In the genomic region with DNA sequence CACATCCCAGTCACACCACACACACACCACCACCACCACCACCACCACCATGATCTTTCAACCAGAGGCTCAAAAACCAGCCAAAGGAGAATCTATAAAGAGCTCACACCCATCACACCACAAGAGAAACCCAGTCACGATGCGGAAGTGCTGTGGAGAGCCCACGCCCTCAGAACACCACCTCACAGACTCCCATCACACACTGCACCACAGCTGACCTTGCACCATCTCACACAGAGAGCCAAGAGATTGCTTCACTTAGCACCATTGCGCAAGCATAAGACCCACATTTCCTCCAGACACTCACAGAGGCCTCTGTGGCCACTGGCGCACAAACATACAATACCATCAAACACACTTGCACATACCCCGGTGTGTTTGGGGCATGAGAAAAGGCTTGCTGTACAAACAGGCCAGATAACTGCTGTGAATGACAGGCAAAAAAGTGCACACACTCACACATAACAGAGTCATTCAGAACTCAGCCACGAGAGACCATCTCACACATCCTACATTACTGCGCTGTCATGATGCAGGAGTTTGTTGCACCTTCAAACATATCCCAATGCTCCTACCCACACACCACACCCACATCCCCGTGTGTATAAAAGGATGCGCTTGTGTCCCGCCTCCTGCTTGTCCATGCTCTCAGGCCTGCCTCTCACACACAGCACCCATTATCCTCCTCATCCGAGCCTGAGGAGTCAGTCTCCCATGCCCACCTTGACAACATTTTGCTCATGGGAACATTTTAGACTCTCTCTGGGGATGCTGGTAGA, we compare ENCODE assay signal across 9 mouse cellular contexts. TPM values are rescaled to one million over a fixed set of nuclear protein-coding genes. Genes with fewer than 3 reads are reported as not detected.
A peak's percentile ranks its signal among the peaks of the same experiment; 100 is the strongest.
DNase-seq lines count a peak whose midpoint lies in the region; ATAC-seq and TF ChIP-seq lines count a peak whose summit lies in the region.
"Had no signal": no experiment of that assay in that cellular context is flagged by ENCODE, and none has a peak within 500 bp of the region (broad histone marks: within the 10 kb centered on the region; RNA-seq: fewer than 3 reads in every experiment).

No protein-coding gene starts in this region.

- peak overlapping the region; percentile 97 for H3K27ac ChIP-seq in left cerebral cortex, adult 2 months
- peak overlapping the region; percentile 98 for H3K27ac ChIP-seq in midbrain, embryonic 15.5 days
- no peak overlapping the region for H3K27ac ChIP-seq in kidney, embryonic 15.5 days
- H3K27ac ChIP-seq in limb, embryonic 10.5 days, result no peak overlapping the region
- H3K27ac ChIP-seq: embryonic facial prominence, embryonic 13.5 days had no signal

- 70% methylated on average over 12 of the region's 12 CpGs for WGBS in midbrain, embryonic 15.5 days
- 83% methylated on average over 12 of the region's 12 CpGs for WGBS in kidney, embryonic 15.5 days
- WGBS in limb, embryonic 10.5 days, result 86% methylated on average over 12 of the region's 12 CpGs

- no peaks in the 10 kb centered on the region for H3K36me3 ChIP-seq in midbrain, embryonic 15.5 days (replicated peaks)
- no peaks in the 10 kb centered on the region for H3K36me3 ChIP-seq in kidney, embryonic 15.5 days
- H3K36me3 ChIP-seq in limb, embryonic 10.5 days, result no peaks in the 10 kb centered on the region

- TF ChIP-seq CTCF in left cerebral cortex, adult 2 months (IDR thresholded peaks at IDR 0.05), result no peak

- 0 out of 2 replicates have a peak, but pooled peaks cover 5% of the 10 kb centered on the region for H3K27me3 ChIP-seq in midbrain, embryonic 15.5 days (replicated peaks)
- H3K27me3 ChIP-seq in kidney, embryonic 15.5 days, result peaks cover 84% of the 10 kb centered on the region
- H3K27me3 ChIP-seq in limb, embryonic 10.5 days (ENCODE audit: low read depth, poor library complexity, severe bottlenecking), result peaks cover 100% of the 10 kb centered on the region

- H3K9me3 ChIP-seq in midbrain, embryonic 15.5 days, result no peaks in the 10 kb centered on the region
- H3K9me3 ChIP-seq in kidney, embryonic 15.5 days (replicated peaks), result no peaks in the 10 kb centered on the region
- no peaks in the 10 kb centered on the region for H3K9me3 ChIP-seq in limb, embryonic 10.5 days (replicated peaks)
- H3K9me3 ChIP-seq: embryonic facial prominence, embryonic 13.5 days had no signal

- H3K4me1 ChIP-seq in midbrain, embryonic 15.5 days, result peaks cover 74% of the 10 kb centered on the region
- peaks cover 22% of the 10 kb centered on the region for H3K4me1 ChIP-seq in kidney, embryonic 15.5 days
- H3K4me1 ChIP-seq in limb, embryonic 10.5 days, result peaks cover 41% of the 10 kb centered on the region

- H3K9ac ChIP-seq in midbrain, embryonic 15.5 days, result peak overlapping the region; percentile 4; the same call in 1 of the 2 replicates
- no peak overlapping the region for H3K9ac ChIP-seq in kidney, embryonic 15.5 days
- H3K9ac ChIP-seq: embryonic facial prominence, embryonic 13.5 days had no signal

- peak overlapping the region; percentile 53 for H3K4me2 ChIP-seq in midbrain, embryonic 15.5 days
- no peak overlapping the region for H3K4me2 ChIP-seq in kidney, embryonic 15.5 days

- no peak overlapping the region for H3K4me3 ChIP-seq in left cerebral cortex, adult 2 months
- H3K4me3 ChIP-seq in midbrain, embryonic 15.5 days, result 0 out of 2 replicates have a peak overlapping the region, but pooled peaks have one; percentile 97
- H3K4me3 ChIP-seq in kidney, embryonic 15.5 days (replicated peaks), result no peak overlapping the region
- no peak overlapping the region for H3K4me3 ChIP-seq in limb, embryonic 10.5 days

- peak; percentile 80 to 85 for DNase-seq in frontal cortex, adult 2 months (ENCODE audit: extremely low spot score in 1 of 2, low spot score in 1 of 2)
- DNase-seq in frontal cortex, postnatal 10 days (ENCODE audit: low spot score in 2 of 2), result no peak
- peak; percentile 75 for DNase-seq in adrenal gland, postnatal 14 days
- DNase-seq in left cerebral cortex, adult 2 months (ENCODE audit: extremely low spot score in 1 of 2, low spot score in 2 of 2), result peak in 1 of 2 experiments; percentile 79
- no peak for DNase-seq in testis, postnatal 10 days (ENCODE audit: low spot score)
- no peak for DNase-seq in limb, embryonic 10.5 days (ENCODE audit: low spot score)

- ATAC-seq in midbrain, embryonic 15.5 days (replicated peaks), result no peak
- no peak for ATAC-seq in kidney, embryonic 15.5 days (replicated peaks; ENCODE audit: low FRiP score)

- intact Hi-C loops in left cerebral cortex, adult 2 months (cut with DNase I), result no loop called here

RNA-seq across cellular contexts. Expression of gene Atp1a3, which starts 1.0 kb away (rescaled TPM):
- polyA plus RNA-seq in frontal cortex, adult 2 months (2012; rRNA removed), result 1,131 and 1,133 TPM in 2 replicates
- 35.6 and 39.8 TPM in 2 replicates for total RNA-seq in adrenal gland, postnatal 14 days (2021)
- total RNA-seq in left cerebral cortex, adult 2 months (2021), result 1,000 to 10,000 TPM; 1,970 to 2,141 TPM
- 405 and 430 TPM in 2 replicates for polyA plus RNA-seq in midbrain, embryonic 15.5 days (2015; fragmentation: Nextera tagmentation; extraction: Ambion mirVana)
- 0.68 and 2.1 TPM in 2 replicates for polyA plus RNA-seq in kidney, embryonic 15.5 days (2015; fragmentation: Nextera tagmentation; extraction: Ambion mirVana)
- polyA plus RNA-seq in limb, embryonic 10.5 days (2016; fragmentation: Nextera tagmentation; extraction: Ambion mirVana), result 0.05 and 0.15 TPM in 2 replicates

RNA-seq across cellular contexts. Expression of gene Rabac1, which starts 34.2 kb away (rescaled TPM):
- polyA plus RNA-seq in frontal cortex, adult 2 months (2012; rRNA removed), result 337 and 384 TPM in 2 replicates
- 212 and 238 TPM in 2 replicates for total RNA-seq in adrenal gland, postnatal 14 days (2021)
- total RNA-seq in left cerebral cortex, adult 2 months (2021), result 100 to 1,000 TPM; 287 TPM
- polyA plus RNA-seq in midbrain, embryonic 15.5 days (2015; fragmentation: Nextera tagmentation; extraction: Ambion mirVana), result 275 and 289 TPM in 2 replicates
- 143 and 153 TPM in 2 replicates for polyA plus RNA-seq in kidney, embryonic 15.5 days (2015; fragmentation: Nextera tagmentation; extraction: Ambion mirVana)
- 57.5 and 57.8 TPM in 2 replicates for polyA plus RNA-seq in limb, embryonic 10.5 days (2016; fragmentation: Nextera tagmentation; extraction: Ambion mirVana)

Comparison
In these comparisons a context has a peak if more than half of its experiments do, and no peak if none do; other contexts are left out.
1. DNase-seq: peak in frontal cortex, adult 2 months (2 of 2) and adrenal gland, postnatal 14 days (single experiment); none in frontal cortex, postnatal 10 days (0 of 2), testis, postnatal 10 days (single experiment) and limb, embryonic 10.5 days (single experiment).
2. H3K27ac ChIP-seq: peak in left cerebral cortex, adult 2 months (single experiment) and midbrain, embryonic 15.5 days (single experiment); none in kidney, embryonic 15.5 days (single experiment) and limb, embryonic 10.5 days (single experiment).
3. RNA of gene Atp1a3, which starts 1.0 kb away (polyA plus RNA-seq): 1,131 to 1,133 TPM in frontal cortex, adult 2 months and 405 to 430 TPM in midbrain, embryonic 15.5 days; 0.68 to 2.1 TPM in kidney, embryonic 15.5 days and 0.05 to 0.15 TPM in limb, embryonic 10.5 days; every median in the first group is over 100 times any median in the second.